Mouse (Mus musculus) stomach, embryonic 14.5 days (tissue): Measurements from ENCODE around the gene Lnx2. TPM values are rescaled to one million over a fixed set of nuclear protein-coding genes. Genes with fewer than 3 reads are reported as not detected.

Experiments
- ATAC-seq: fragments of 200-750 bp; cut with Nextera tagmentation; 2 replicates; pipeline ENCODE4 v1.8.0; 2017; ENCODE audit warnings: low read depth, moderate TSS enrichment; ENCODE audit not compliant: insufficient number of reproducible peaks, insufficient read depth, low FRiP score
- H3K27ac ChIP-seq: fragments of 300-500 bp; sonication (generic); 2 replicates; pipeline ENCODE4 v1.5.1; 2014; ENCODE audit warnings: mild to moderate bottlenecking, low read length, moderate library complexity, mixed read lengths
- H3K27me3 ChIP-seq: fragments of 300-500 bp; sonication (generic); 2 replicates; pipeline ENCODE4 v1.6.1; 2014; ENCODE audit warnings: low read length, control low read depth, mixed read lengths; ENCODE audit not compliant: control insufficient read depth, insufficient read depth
- H3K36me3 ChIP-seq: fragments of 300-500 bp; sonication (generic); 2 replicates; pipeline ENCODE4 v1.6.1; 2014; ENCODE audit warnings: mild to moderate bottlenecking, control low read depth, low read length, moderate library complexity, mixed read lengths; ENCODE audit not compliant: control insufficient read depth, insufficient read depth
- H3K4me1 ChIP-seq: fragments of 300-500 bp; sonication (generic); 2 replicates; pipeline ENCODE4 v1.6.1; 2014; ENCODE audit warnings: low read length, control low read depth, mixed read lengths; ENCODE audit not compliant: control insufficient read depth, insufficient read depth
- H3K4me2 ChIP-seq: fragments of 300-500 bp; sonication (generic); replicated peaks from 2 replicates; pipeline ENCODE4 v1.6.1; 2014; ENCODE audit warnings: low read depth, low read length, control low read depth
- H3K4me3 ChIP-seq: fragments of 300-500 bp; sonication (generic); 2 replicates; pipeline ENCODE4 v1.5.1; 2014; ENCODE audit warnings: low read depth, low read length, control low read depth
- H3K9ac ChIP-seq: fragments of 300-500 bp; sonication (generic); replicated peaks from 2 replicates; pipeline ENCODE4 v1.6.1; 2014; ENCODE audit warnings: low read depth, mild to moderate bottlenecking, control low read depth, low read length, moderate library complexity, mixed read lengths
- H3K9me3 ChIP-seq: fragments of 300-500 bp; sonication (generic); 2 replicates; pipeline ENCODE4 v1.6.1; 2016; ENCODE audit warnings: low read depth, low read length, control low read depth; ENCODE audit not compliant: control insufficient read depth
- WGBS: fragments of 180-500 bp; shearing (Covaris S2); extraction: QIAGEN DNeasy Blood & Tissue Kit; methylation state at CpG from one replicate; pipeline ENCODE4 v1.1.7; 2014; 5-methylcytosine and 5-hydroxymethylcytosine counted together
- polyA plus RNA-seq: library from polyadenylated mRNA; unstranded; fragments of >200 nt; fragmentation: Nextera tagmentation; extraction: Ambion mirVana; gene quantifications from 2 replicates; pipeline ENCODE4 v1.2.1, GENCODE M21; 2014

Lnx2 gene
- polyA plus RNA-seq, 1 experiment from 2014 or later: 20.7 TPM

DNA sequence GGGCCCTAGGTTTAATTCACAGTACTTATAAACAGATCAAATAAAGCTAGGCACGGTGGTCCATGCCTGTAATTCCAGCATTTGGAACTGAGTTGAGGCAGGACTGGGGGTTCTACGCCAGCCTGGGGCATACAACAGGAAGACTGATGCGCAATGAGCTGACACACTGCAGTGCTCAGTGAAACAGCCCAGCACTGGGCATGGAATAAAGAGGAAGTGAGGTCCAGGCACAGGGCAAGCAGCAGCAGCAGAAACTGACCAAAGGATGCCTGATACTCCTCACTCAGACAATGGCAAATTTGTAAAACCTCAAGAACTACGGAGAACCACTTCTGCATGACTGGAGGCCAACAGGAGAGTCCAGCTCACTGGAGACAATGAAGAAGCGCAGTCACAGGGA is 37.0 kb downstream of the Lnx2 start:
- H3K9me3 ChIP-seq: no peaks in the 10 kb centered on the region
- H3K4me3 ChIP-seq: no peak overlapping the region
- ATAC-seq: no peak
- 87% methylated on average over 5 of the region's 5 CpGs for WGBS
- peaks cover 11% of the 10 kb centered on the region for H3K4me1 ChIP-seq
- no peak overlapping the region for H3K9ac ChIP-seq
- no peaks in the 10 kb centered on the region for H3K27me3 ChIP-seq
- peaks cover 10% of the 10 kb centered on the region for H3K36me3 ChIP-seq
- no peak overlapping the region for H3K27ac ChIP-seq
- no peak overlapping the region for H3K4me2 ChIP-seq

DNA sequence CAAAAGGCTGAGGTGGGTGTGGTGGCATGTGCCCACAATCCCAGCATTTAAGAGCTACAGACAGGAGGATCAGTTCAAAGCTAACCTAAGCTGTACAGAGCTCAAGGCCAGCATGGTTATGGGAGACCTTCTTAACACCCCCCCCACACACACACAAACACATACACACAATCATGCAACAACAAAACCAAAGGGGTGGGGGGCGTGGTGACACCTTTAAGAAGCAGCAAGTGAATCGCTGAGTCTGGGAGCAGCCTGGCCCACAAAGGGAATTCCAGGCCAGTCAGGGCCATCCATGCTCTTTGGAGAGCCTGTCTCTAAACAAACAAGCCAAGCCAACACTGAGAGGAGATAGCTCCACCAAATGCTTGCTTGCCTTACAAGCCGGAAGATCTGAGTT is 38.8 kb downstream of the Lnx2 start:
- peaks cover 10% of the 10 kb centered on the region for H3K36me3 ChIP-seq
- H3K9me3 ChIP-seq: no peaks in the 10 kb centered on the region
- no peaks in the 10 kb centered on the region for H3K27me3 ChIP-seq
- no peak overlapping the region for H3K4me3 ChIP-seq
- no peak overlapping the region for H3K9ac ChIP-seq
- 29% methylated on average over 3 of the region's 3 CpGs for WGBS
- H3K4me1 ChIP-seq: peaks cover 7% of the 10 kb centered on the region; the same call in 1 of the 2 replicates
- H3K27ac ChIP-seq: no peak overlapping the region
- no peak for ATAC-seq
- H3K4me2 ChIP-seq: no peak overlapping the region

GRCm38 (mm10) chr5:147036661-147037060 is 39.7 kb downstream of the Lnx2 start:
- H3K36me3 ChIP-seq: peaks cover 9% of the 10 kb centered on the region
- H3K27ac ChIP-seq: no peak overlapping the region
- ATAC-seq: no peak
- H3K4me2 ChIP-seq: no peak overlapping the region
- H3K27me3 ChIP-seq: no peaks in the 10 kb centered on the region
- no peak overlapping the region for H3K4me3 ChIP-seq
- H3K9me3 ChIP-seq: no peaks in the 10 kb centered on the region
- 68% methylated on average over 5 of the region's 5 CpGs for WGBS
- H3K4me1 ChIP-seq: peaks cover 7% of the 10 kb centered on the region; the same call in 1 of the 2 replicates
- no peak overlapping the region for H3K9ac ChIP-seq

GRCm38 (mm10) chr5:147036028-147036427 is 40.4 kb downstream of the Lnx2 start:
- Histone ChIP-seq H3K4me3 (no peak overlapping the region), H3K27me3 (no peaks in the 10 kb centered on the region), H3K4me1 (peaks cover 7% of the 10 kb centered on the region; the same call in 1 of the 2 replicates), H3K36me3 (peaks cover 4% of the 10 kb centered on the region; the same call in 1 of the 2 replicates), H3K4me2 (no peak overlapping the region), H3K27ac (no peak overlapping the region), H3K9me3 (no peaks in the 10 kb centered on the region), H3K9ac (no peak overlapping the region)
- no peak for ATAC-seq
- WGBS: 79% methylated on average over 10 of the region's 10 CpGs

DNA sequence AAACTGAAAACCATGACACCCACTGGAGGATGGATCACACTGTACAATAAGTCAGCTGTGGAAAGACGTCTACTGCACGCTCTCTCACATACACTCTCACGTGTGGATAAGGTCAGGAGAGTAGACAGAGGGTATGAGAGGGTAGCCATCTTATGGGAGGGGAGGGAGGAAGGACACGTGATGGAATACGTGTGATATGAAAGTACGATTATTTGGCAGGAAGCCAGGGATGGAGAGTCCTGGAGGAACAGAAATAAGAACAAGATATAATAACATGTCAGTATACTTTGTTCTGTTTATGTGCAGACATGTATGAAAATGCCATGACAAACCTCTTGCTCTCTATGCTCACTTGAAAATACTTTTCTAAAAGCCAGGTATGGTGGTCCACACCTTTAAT is 41.1 kb downstream of the Lnx2 start:
- Histone ChIP-seq H3K27ac (no peak overlapping the region), H3K4me3 (no peak overlapping the region), H3K4me2 (no peak overlapping the region), H3K9ac (no peak overlapping the region), H3K27me3 (no peaks in the 10 kb centered on the region), H3K4me1 (peaks cover 7% of the 10 kb centered on the region; the same call in 1 of the 2 replicates), H3K36me3 (peaks cover 6% of the 10 kb centered on the region), H3K9me3 (no peaks in the 10 kb centered on the region)
- ATAC-seq: no peak
- 62% methylated on average over 6 of the region's 6 CpGs for WGBS

- whole genome bisulfite sequencing: 73% methylated on average over 12 of the region's 12 CpGs
- Histone ChIP-seq H3K27me3 (no peaks in the 10 kb centered on the region), H3K9ac (no peak overlapping the region), H3K4me2 (no peak overlapping the region), H3K36me3 (peaks cover 11% of the 10 kb centered on the region), H3K27ac (no peak overlapping the region), H3K4me1 (peaks cover 7% of the 10 kb centered on the region; the same call in 1 of the 2 replicates), H3K9me3 (no peaks in the 10 kb centered on the region), H3K4me3 (no peak overlapping the region)
- no peak for ATAC-seq
These were observed 42.1 kb downstream of the Lnx2 start for GRCm38 (mm10) chr5:147034283-147034682.

DNA sequence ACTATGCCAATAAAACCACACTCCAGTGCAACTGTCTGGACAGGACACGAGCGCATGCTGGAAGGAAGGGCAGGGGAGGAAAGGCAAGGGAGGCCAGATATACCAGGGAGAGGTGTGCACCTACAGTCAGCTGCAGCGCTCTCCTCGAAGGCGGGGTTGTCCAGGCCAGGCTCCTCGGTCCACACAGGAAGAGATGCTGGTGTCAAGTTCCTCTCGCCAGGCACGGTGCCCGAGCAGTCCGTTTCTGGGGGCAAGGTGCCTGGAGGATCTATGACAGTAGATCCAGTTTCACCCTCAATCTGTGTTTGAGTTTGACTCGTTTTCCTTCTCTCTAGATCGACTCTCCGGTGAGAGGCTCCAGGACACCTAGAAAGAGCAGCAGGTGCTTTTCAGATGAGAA is 43.2 kb downstream of the Lnx2 start:
- no peak overlapping the region for H3K4me3 ChIP-seq
- WGBS: 80% methylated on average over 13 of the region's 13 CpGs
- peaks cover 7% of the 10 kb centered on the region; the same call in 1 of the 2 replicates for H3K4me1 ChIP-seq
- ATAC-seq: no peak
- H3K27ac ChIP-seq: no peak overlapping the region
- no peak overlapping the region for H3K4me2 ChIP-seq
- H3K9ac ChIP-seq: no peak overlapping the region
- H3K9me3 ChIP-seq: no peaks in the 10 kb centered on the region
- H3K36me3 ChIP-seq: peaks cover 16% of the 10 kb centered on the region
- H3K27me3 ChIP-seq: no peaks in the 10 kb centered on the region

DNA sequence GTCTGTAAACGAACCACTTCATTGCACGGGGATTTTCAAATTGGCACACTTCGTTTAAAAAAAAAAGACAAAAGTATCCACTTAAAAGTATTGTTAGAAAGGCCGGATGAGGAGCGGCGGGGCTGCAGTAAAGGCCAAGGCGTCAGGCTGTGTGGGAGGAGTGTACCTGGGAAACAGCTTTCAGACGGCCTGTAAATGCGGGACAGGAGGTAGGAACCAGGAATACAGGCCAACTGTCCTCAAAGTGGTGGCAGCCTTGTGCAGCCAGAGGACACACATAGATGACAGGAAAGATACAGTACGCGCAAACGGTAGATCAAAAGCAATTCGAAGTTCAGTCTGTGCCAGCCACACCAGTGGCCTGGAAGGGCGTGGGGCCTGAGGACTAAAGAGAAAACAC is 45.1 kb downstream of the Lnx2 start:
- H3K36me3 ChIP-seq: peaks cover 34% of the 10 kb centered on the region
- ATAC-seq: no peak
- no peak overlapping the region for H3K27ac ChIP-seq
- no peaks in the 10 kb centered on the region for H3K9me3 ChIP-seq
- H3K27me3 ChIP-seq: no peaks in the 10 kb centered on the region
- no peak overlapping the region for H3K9ac ChIP-seq
- no peak overlapping the region for H3K4me3 ChIP-seq
- WGBS: 91% methylated on average over 14 of the region's 14 CpGs
- no peaks in the 10 kb centered on the region for H3K4me1 ChIP-seq
- H3K4me2 ChIP-seq: no peak overlapping the region

DNA sequence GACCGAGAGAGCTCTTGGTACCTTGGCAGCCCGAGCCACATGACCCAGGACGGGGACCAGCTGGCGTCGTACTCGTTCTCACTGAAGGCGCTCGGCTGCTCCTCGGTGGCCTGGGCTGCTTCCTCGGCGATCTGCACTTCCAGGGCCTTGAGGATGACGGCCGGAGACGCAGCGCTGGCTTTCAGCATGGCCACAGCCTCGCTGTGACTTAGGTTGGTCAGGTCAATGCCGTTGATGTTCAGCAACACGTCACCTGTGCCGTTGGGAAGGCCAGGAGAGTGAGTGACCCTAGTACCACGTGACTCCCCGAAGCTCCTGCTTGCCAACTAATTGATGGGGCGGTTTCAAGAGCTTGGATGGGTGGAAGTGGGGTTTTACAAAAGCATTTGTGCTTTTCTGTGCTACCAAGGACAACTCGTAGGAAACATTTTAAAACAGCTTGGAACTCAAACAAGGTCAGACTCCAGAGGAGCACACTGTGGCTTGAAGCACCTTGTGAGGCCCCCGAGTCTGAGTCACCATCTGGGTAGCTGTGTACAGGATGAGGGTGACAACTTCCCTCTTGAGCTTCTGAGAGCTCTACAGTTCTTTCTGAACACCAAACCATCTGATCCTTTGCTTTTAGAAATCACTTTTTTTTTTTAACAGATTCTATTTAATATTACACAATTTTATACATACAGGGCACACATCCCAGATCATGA is 51.9 kb downstream of the Lnx2 start:
- no peak for ATAC-seq
- Histone ChIP-seq H3K9ac (no peak overlapping the region), H3K27me3 (no peaks in the 10 kb centered on the region), H3K36me3 (peaks cover 42% of the 10 kb centered on the region), H3K4me1 (no peaks in the 10 kb centered on the region), H3K27ac (no peak overlapping the region), H3K4me3 (no peak overlapping the region), H3K4me2 (no peak overlapping the region), H3K9me3 (no peaks in the 10 kb centered on the region)
- 70% methylated on average over 24 of the region's 24 CpGs for WGBS
